Mouse (Mus musculus): Measurements from ENCODE around the gene Defb6.

Defb6 gene

GRCm38 (mm10) chr8:19225161-19225560 lies at the start of gene Defb6:
TSS of gene Defb6 (plus strand) at chr8:19225478.
- in situ Hi-C loops (cut with MboI; ENCODE audit: unreplicated experiment in 2 of 2): no loop called here

GRCm38 (mm10) chr8:19238101-19238500 lies 12.8 kb downstream of the Defb6 start:
- in situ Hi-C loops (cut with MboI; ENCODE audit: unreplicated experiment in 2 of 2): no loop called here

GRCm38 (mm10) chr8:19239616-19240015 lies 14.3 kb downstream of the Defb6 start, which contains the start of gene Defb46:
TSS of gene Defb46 (plus strand) at chr8:19239916.
- in situ Hi-C loops (cut with MboI; ENCODE audit: unreplicated experiment in 2 of 2): no loop called here

- in situ Hi-C loops (cut with MboI; ENCODE audit: unreplicated experiment in 2 of 2): no loop called here
Measured at GRCm38 (mm10) chr8:19247280-19247679, 22.0 kb downstream of the Defb6 start, which contains the start of gene Defb5. TSS of gene Defb5 (plus strand) at chr8:19247580.

- in situ Hi-C loops (cut with MboI; ENCODE audit: unreplicated experiment in 2 of 2): no loop called here
Measured at GRCm38 (mm10) chr8:19258136-19258535, 32.9 kb downstream of the Defb6 start.

GRCm38 (mm10) chr8:19259667-19260066 lies 34.4 kb downstream of the Defb6 start:
- in situ Hi-C loops (cut with MboI; ENCODE audit: unreplicated experiment in 2 of 2): no loop called here

Measured in v-Abl transformed pro-B cells (cell line).